Mouse (Mus musculus) G1E (cell line): ENCODE results near the gene Slc31a1. TPM values are rescaled to one million over a fixed set of nuclear protein-coding genes. Genes with fewer than 3 reads are reported as not detected.

ENCODE experiments used
- ATAC-seq: 2 replicates; pipeline ENCODE4 v1.8.0; 2016; ENCODE audit warnings: mild to moderate bottlenecking; ENCODE audit not compliant: insufficient number of reproducible peaks, poor library complexity, low FRiP score, severe bottlenecking; ENCODE audit errors: extremely low read depth
- DNase-seq: peaks from one replicate; pipeline ENCODE4 v3.0.0; 2012; ENCODE audit warnings: low spot score
- H3K27me3 ChIP-seq: 2 replicates; pipeline ENCODE4 v1.6.1; 2012; ENCODE audit warnings: mild to moderate bottlenecking, low read length, inconsistent platforms; ENCODE audit not compliant: insufficient read depth
- H3K36me3 ChIP-seq: replicated peaks from 2 replicates; pipeline ENCODE3; 2012; ENCODE audit warnings: mild to moderate bottlenecking, inconsistent platforms
- H3K4me1 ChIP-seq: 2 replicates; pipeline ENCODE4 v1.6.1; 2012; ENCODE audit warnings: low read depth, low read length, inconsistent platforms, mixed read lengths; ENCODE audit not compliant: insufficient read depth
- H3K4me3 ChIP-seq: 2 replicates; pipeline ENCODE4 v1.5.1; 2012; ENCODE audit warnings: low read depth, mild to moderate bottlenecking, inconsistent platforms, low read length, moderate library complexity, mixed read lengths
- H3K9me3 ChIP-seq: replicated peaks from 2 replicates; pipeline ENCODE4 v1.6.1; 2012; ENCODE audit warnings: inconsistent platforms
- CTCF ChIP-seq: IDR thresholded peaks from 2 replicates; pipeline ENCODE4 v1.5.1; 2012; ENCODE audit warnings: low read depth, low read length, inconsistent platforms, mixed read lengths
- GATA1 ChIP-seq: IDR thresholded peaks from 2 replicates; pipeline ENCODE4 v1.6.1; 2012; ENCODE audit warnings: borderline replicate concordance, low read length, inconsistent platforms, mixed read lengths
- GATA2 ChIP-seq: IDR thresholded peaks from 2 replicates; pipeline ENCODE4 v1.6.1; 2012; ENCODE audit warnings: low read depth, low read length, inconsistent platforms, borderline replicate concordance
- POLR2AphosphoS5 ChIP-seq: IDR thresholded peaks from 2 replicates; pipeline ENCODE4 v1.6.1; 2012; ENCODE audit warnings: low read depth, low read length, inconsistent platforms; ENCODE audit not compliant: insufficient replicate concordance
- TAL1 ChIP-seq: conservative IDR thresholded peaks from 2 replicates; pipeline ENCODE4 v1.6.1; 2012; ENCODE audit warnings: low read depth, low read length, inconsistent platforms, mixed read lengths
- polyA plus RNA-seq: library from polyadenylated mRNA; stranded (reverse); fragments of >175 nt; gene quantifications from 2 replicates; pipeline ENCODE4 v1.2.3, GENCODE M21; 2012
- total RNA-seq, 2 experiments: library from RNA; stranded (forward) in 1 of 2; stranded (reverse) in 1 of 2; fragments of 200-1000 nt in 1 of 2; fragments of >200 nt in 1 of 2; fragmentation: Nextera tagmentation in 1 of 2; gene quantifications; 2 replicates each; pipeline ENCODE4 v1.2.3; 2014 to 2017

Gene Slc31a1
- total and polyA plus RNA-seq, 3 experiments, result 3.4 to 47.5 (median 30.4) TPM

- no peak for DNase-seq
- peak overlapping the region; percentile 86 for H3K4me3 ChIP-seq
- TF ChIP-seq TAL1 (no peak), GATA2 (no peak), POLR2AphosphoS5 (no peak), GATA1 (no peak), CTCF (no peak)
- H3K36me3 ChIP-seq, result peaks cover 32% of the 10 kb centered on the region
- peaks cover 52% of the 10 kb centered on the region for H3K4me1 ChIP-seq
- ATAC-seq, result peak; percentile 2; the same call in 1 of the 2 replicates
- no peaks in the 10 kb centered on the region for H3K27me3 ChIP-seq
- H3K9me3 ChIP-seq, result no peaks in the 10 kb centered on the region
Observed at GRCm38 (mm10) chr4:62360805-62361455, 403 bp downstream of the Slc31a1 start.

GRCm38 (mm10) chr4:62361571-62361970, 1.0 kb downstream of the Slc31a1 start:
- Histone ChIP-seq H3K4me1 (peaks cover 57% of the 10 kb centered on the region), H3K27me3 (no peaks in the 10 kb centered on the region), H3K36me3 (peaks cover 29% of the 10 kb centered on the region), H3K9me3 (no peaks in the 10 kb centered on the region), H3K4me3 (peak overlapping the region; percentile 86)
- ATAC-seq (no peak), DNase-seq (no peak)
- no peak for TF ChIP-seq GATA1
- no peak for TF ChIP-seq TAL1
- no peak for TF ChIP-seq GATA2
- TF ChIP-seq CTCF, result no peak
- no peak for TF ChIP-seq POLR2AphosphoS5

GRCm38 (mm10) chr4:62361997-62362396, 1.5 kb downstream of the Slc31a1 start:
- ATAC-seq (no peak), DNase-seq (no peak)
- Histone ChIP-seq H3K4me3 (peak overlapping the region; percentile 86; the same call in 1 of the 2 replicates), H3K27me3 (no peaks in the 10 kb centered on the region), H3K4me1 (peaks cover 60% of the 10 kb centered on the region), H3K9me3 (no peaks in the 10 kb centered on the region), H3K36me3 (peaks cover 27% of the 10 kb centered on the region)
- TF ChIP-seq CTCF, result no peak
- TF ChIP-seq GATA1, result no peak
- no peak for TF ChIP-seq POLR2AphosphoS5
- TF ChIP-seq GATA2, result no peak
- TF ChIP-seq TAL1, result no peak

- DNase-seq, result no peak
- Histone ChIP-seq H3K36me3 (peaks cover 25% of the 10 kb centered on the region), H3K27me3 (no peaks in the 10 kb centered on the region), H3K9me3 (no peaks in the 10 kb centered on the region), H3K4me3 (no peak overlapping the region; the same call in 1 of the 2 replicates), H3K4me1 (peaks cover 59% of the 10 kb centered on the region)
- TF ChIP-seq GATA2, result no peak
- no peak for TF ChIP-seq GATA1
- TF ChIP-seq POLR2AphosphoS5, result no peak
- TF ChIP-seq CTCF, result no peak
- TF ChIP-seq TAL1, result no peak
- ATAC-seq, result no peak
Observed at GRCm38 (mm10) chr4:62362437-62362836, 1.9 kb downstream of the Slc31a1 start.

GRCm38 (mm10) chr4:62364299-62364698, 3.8 kb downstream of the Slc31a1 start:
- H3K9me3 ChIP-seq, result no peaks in the 10 kb centered on the region
- no peak for DNase-seq
- no peaks in the 10 kb centered on the region for H3K27me3 ChIP-seq
- H3K36me3 ChIP-seq, result peaks cover 22% of the 10 kb centered on the region
- H3K4me3 ChIP-seq, result no peak overlapping the region
- ATAC-seq, result no peak
- peaks cover 53% of the 10 kb centered on the region for H3K4me1 ChIP-seq
- no peak for TF ChIP-seq CTCF
- TF ChIP-seq GATA2, result no peak
- no peak for TF ChIP-seq GATA1
- no peak for TF ChIP-seq TAL1
- TF ChIP-seq POLR2AphosphoS5, result no peak

- H3K9me3 ChIP-seq, result no peaks in the 10 kb centered on the region
- ATAC-seq (no peak), DNase-seq (no peak)
- H3K4me1 ChIP-seq, result peaks cover 68% of the 10 kb centered on the region
- TF ChIP-seq GATA1, result no peak
- no peak for TF ChIP-seq CTCF
- no peak for TF ChIP-seq POLR2AphosphoS5
- no peak for TF ChIP-seq TAL1
- no peak for TF ChIP-seq GATA2
- H3K4me3 ChIP-seq, result no peak overlapping the region
- H3K36me3 ChIP-seq, result peaks cover 30% of the 10 kb centered on the region
- no peaks in the 10 kb centered on the region for H3K27me3 ChIP-seq
Observed at GRCm38 (mm10) chr4:62366291-62366690, 5.8 kb downstream of the Slc31a1 start.
